Mouse (Mus musculus): Measurements from ENCODE around the gene Gm5938. TPM values are rescaled to one million over a fixed set of nuclear protein-coding genes. Genes with fewer than 3 reads are reported as not detected.

Gm5938 gene
- not detected for polyA plus RNA-seq (2017; shearing (Covaris generic))

GRCm38 (mm10) chrX:78125167-78125566, at the start of gene Gm5938:
Gene Gm5938, plus strand, starts transcription at chrX:78125467.

GRCm38 (mm10) chrX:78091274-78091673, 34.0 kb upstream of the Gm5938 start, which contains the start of gene Obp1a:
Gene Obp1a, minus strand, starts transcription at chrX:78091374.

Other genes starting within 250 kb of the Gm5938 start
- gene 5430402E10Rik, start 200.4 kb upstream of the Gm5938 start, polyA plus RNA-seq (2017; shearing (Covaris generic)) = not detected
- gene Obp1a, start 34.1 kb upstream of the Gm5938 start, polyA plus RNA-seq (2017; shearing (Covaris generic)) = not detected
- not detected for gene Obp1b, start 61.3 kb downstream of the Gm5938 start, polyA plus RNA-seq (2017; shearing (Covaris generic))
- gene Gm14743, start 120.5 kb downstream of the Gm5938 start, polyA plus RNA-seq (2017; shearing (Covaris generic)) = not detected
- gene 4930480E11Rik, start 244.2 kb downstream of the Gm5938 start, polyA plus RNA-seq (2017; shearing (Covaris generic)) = not detected

All from activated CD4-positive, CD25-positive, alpha-beta regulatory T cell, adult 9 weeks (primary cell).